Mouse (Mus musculus): ENCODE data around the gene Foxp4. TPM values are rescaled to one million over a fixed set of nuclear protein-coding genes. Genes with fewer than 3 reads are reported as not detected.
A peak's percentile ranks its signal among the peaks of the same experiment; 100 is the strongest.

The Foxp4 gene
- polyA plus RNA-seq, 2 experiments = 3.5 to 9.4 TPM

- Histone ChIP-seq H3K4me1 (replicated peaks; ENCODE audit: control insufficient read depth in 2 of 2, insufficient read depth in 2 of 2, low read length in 1 of 2) (peaks cover 0 to 14% of the 10 kb centered on the region in 2 experiments; a peak in 3 of 4 replicates), H3K9me3 (ENCODE audit: control insufficient read depth, low read length) (no peaks in the 10 kb centered on the region), H3K36me3 (replicated peaks; ENCODE audit: control insufficient read depth, insufficient read depth, low read depth) (no peaks in the 10 kb centered on the region), H3K27ac (no peak overlapping the region), H3K9ac (replicated peaks) (no peak overlapping the region), H3K27me3 (ENCODE audit: control insufficient read depth, insufficient read depth, low read length) (peaks cover 34% of the 10 kb centered on the region), H3K4me3 (ENCODE audit: insufficient read depth in 1 of 2, low read depth in 2 of 2, low read length in 2 of 2) (peak overlapping the region; percentile 68 to 70), H3K4me2 (ENCODE audit: low read depth) (peak overlapping the region; percentile 82)
- ATAC-seq (ENCODE audit: insufficient read depth) (no peak), DNase-seq (ENCODE audit: low read depth in 3 of 3, low spot score in 3 of 3) (no peak)
- 2% methylated on average over 24 of the region's 24 CpGs for WGBS (ENCODE audit: insufficient replicate concordance)
- TF ChIP-seq EP300 (IDR thresholded peaks at IDR 0.05; ENCODE audit: low read depth) (no peak), CTCF (IDR thresholded peaks at IDR 0.05; ENCODE audit: low read depth) (no peak)
These were observed 1.9 kb downstream of the Foxp4 start for GRCm38 (mm10) chr17:47922579-47922978.

GRCm38 (mm10) chr17:47922116-47922515 lies 2.3 kb downstream of the Foxp4 start:
- peak overlapping the region; percentile 82 for H3K4me2 ChIP-seq (ENCODE audit: low read depth)
- WGBS (ENCODE audit: insufficient replicate concordance) = 2% methylated on average over 21 of the region's 21 CpGs
- DNase-seq (ENCODE audit: low read depth in 3 of 3, low spot score in 3 of 3) (no peak), ATAC-seq (ENCODE audit: insufficient read depth) (no peak)
- H3K27ac ChIP-seq = no peak overlapping the region
- peak overlapping the region; percentile 68 to 70 for H3K4me3 ChIP-seq (ENCODE audit: insufficient read depth in 1 of 2, low read depth in 2 of 2, low read length in 2 of 2)
- TF ChIP-seq CTCF (IDR thresholded peaks at IDR 0.05; ENCODE audit: low read depth) (no peak), EP300 (IDR thresholded peaks at IDR 0.05; ENCODE audit: low read depth) (no peak)
- H3K9me3 ChIP-seq (ENCODE audit: control insufficient read depth, low read length) = no peaks in the 10 kb centered on the region
- H3K27me3 ChIP-seq (ENCODE audit: control insufficient read depth, insufficient read depth, low read length) = peaks cover 34% of the 10 kb centered on the region
- H3K9ac ChIP-seq (replicated peaks) = no peak overlapping the region
- H3K4me1 ChIP-seq (replicated peaks; ENCODE audit: control insufficient read depth in 2 of 2, insufficient read depth in 2 of 2, low read length in 1 of 2) = peaks cover 0 to 14% of the 10 kb centered on the region in 2 experiments; a peak in 3 of 4 replicates
- no peaks in the 10 kb centered on the region for H3K36me3 ChIP-seq (replicated peaks; ENCODE audit: control insufficient read depth, insufficient read depth, low read depth)

GRCm38 (mm10) chr17:47921136-47921665 lies 3.2 kb downstream of the Foxp4 start:
- no peak overlapping the region for H3K27ac ChIP-seq
- no peak for ATAC-seq (ENCODE audit: insufficient read depth)
- H3K4me3 ChIP-seq (ENCODE audit: insufficient read depth in 1 of 2, low read depth in 2 of 2, low read length in 2 of 2) = no peak overlapping the region
- H3K9ac ChIP-seq (replicated peaks) = no peak overlapping the region
- WGBS (ENCODE audit: insufficient replicate concordance) = 28% methylated on average over 4 of the region's 4 CpGs
- no peak for DNase-seq (ENCODE audit: low read depth in 3 of 3, low spot score in 3 of 3)
- TF ChIP-seq EP300 (IDR thresholded peaks at IDR 0.05; ENCODE audit: low read depth) (no peak), CTCF (IDR thresholded peaks at IDR 0.05; ENCODE audit: low read depth) (no peak)
- H3K36me3 ChIP-seq (replicated peaks; ENCODE audit: control insufficient read depth, insufficient read depth, low read depth) = no peaks in the 10 kb centered on the region
- peaks cover 34% of the 10 kb centered on the region for H3K27me3 ChIP-seq (ENCODE audit: control insufficient read depth, insufficient read depth, low read length)
- H3K4me2 ChIP-seq (ENCODE audit: low read depth) = peak overlapping the region; percentile 82
- H3K4me1 ChIP-seq (replicated peaks; ENCODE audit: control insufficient read depth in 2 of 2, insufficient read depth in 2 of 2, low read length in 1 of 2) = peaks cover 0 to 13% of the 10 kb centered on the region in 2 experiments; a peak in 3 of 4 replicates
- no peaks in the 10 kb centered on the region for H3K9me3 ChIP-seq (ENCODE audit: control insufficient read depth, low read length)

- Histone ChIP-seq H3K36me3 (replicated peaks; ENCODE audit: control insufficient read depth, insufficient read depth, low read depth) (no peaks in the 10 kb centered on the region), H3K4me1 (replicated peaks; ENCODE audit: control insufficient read depth in 2 of 2, insufficient read depth in 2 of 2, low read length in 1 of 2) (peaks cover 0 to 4% of the 10 kb centered on the region in 2 experiments; a peak in 2 of 4 replicates), H3K4me3 (ENCODE audit: insufficient read depth in 1 of 2, low read depth in 2 of 2, low read length in 2 of 2) (no peak overlapping the region), H3K9me3 (ENCODE audit: control insufficient read depth, low read length) (no peaks in the 10 kb centered on the region), H3K27ac (no peak overlapping the region), H3K4me2 (ENCODE audit: low read depth) (no peak overlapping the region), H3K9ac (replicated peaks) (no peak overlapping the region), H3K27me3 (ENCODE audit: control insufficient read depth, insufficient read depth, low read length) (peaks cover 34% of the 10 kb centered on the region)
- no peak for ATAC-seq (ENCODE audit: insufficient read depth)
- 55% methylated on average over 5 of the region's 5 CpGs for WGBS (ENCODE audit: insufficient replicate concordance)
- DNase-seq (ENCODE audit: low read depth in 3 of 3, low spot score in 3 of 3) = no peak
- TF ChIP-seq CTCF (IDR thresholded peaks at IDR 0.05; ENCODE audit: low read depth) (no peak), EP300 (IDR thresholded peaks at IDR 0.05; ENCODE audit: low read depth) (no peak)
These were observed 4.6 kb downstream of the Foxp4 start for GRCm38 (mm10) chr17:47919826-47920225.

GRCm38 (mm10) chr17:47917907-47918306 lies 6.5 kb downstream of the Foxp4 start:
- H3K36me3 ChIP-seq (replicated peaks; ENCODE audit: control insufficient read depth, insufficient read depth, low read depth) = no peaks in the 10 kb centered on the region
- no peak overlapping the region for H3K4me2 ChIP-seq (ENCODE audit: low read depth)
- DNase-seq (ENCODE audit: low read depth in 3 of 3, low spot score in 3 of 3) = no peak
- no peak overlapping the region for H3K27ac ChIP-seq
- peaks cover 19% of the 10 kb centered on the region for H3K27me3 ChIP-seq (ENCODE audit: control insufficient read depth, insufficient read depth, low read length)
- H3K4me3 ChIP-seq (ENCODE audit: insufficient read depth in 1 of 2, low read depth in 2 of 2, low read length in 2 of 2) = no peak overlapping the region
- H3K9ac ChIP-seq (replicated peaks) = no peak overlapping the region
- 61% methylated on average over 5 of the region's 5 CpGs for WGBS (ENCODE audit: insufficient replicate concordance)
- TF ChIP-seq EP300 (IDR thresholded peaks at IDR 0.05; ENCODE audit: low read depth) = no peak
- TF ChIP-seq CTCF (IDR thresholded peaks at IDR 0.05; ENCODE audit: low read depth) = no peak
- peaks cover 0 to 2% of the 10 kb centered on the region in 2 experiments; a peak in 1 of 4 replicates for H3K4me1 ChIP-seq (replicated peaks; ENCODE audit: control insufficient read depth in 2 of 2, insufficient read depth in 2 of 2, low read length in 1 of 2)
- no peaks in the 10 kb centered on the region for H3K9me3 ChIP-seq (ENCODE audit: control insufficient read depth, low read length)
- no peak for ATAC-seq (ENCODE audit: insufficient read depth)

Data from liver, embryonic 14.5 days (tissue).